9 mouse cellular contexts compared by ENCODE assay signal in genomic region chr7:44697191-44697710, GRCm38 (mm10). TPM values are rescaled to one million over a fixed set of nuclear protein-coding genes. Genes with fewer than 3 reads are reported as not detected.
DNase-seq lines count a peak whose midpoint lies in the region; ATAC-seq and TF ChIP-seq lines count a peak whose summit lies in the region.
"Had no signal": no experiment of that assay in that cellular context is flagged by ENCODE, and none has a peak within 500 bp of the region (broad histone marks: within the 10 kb centered on the region; RNA-seq: fewer than 3 reads in every experiment).

No protein-coding gene starts in this region.

- H3K9ac ChIP-seq in midbrain, postnatal 0 days (replicated peaks; ENCODE audit: low read length, poor library complexity, severe bottlenecking): no peak overlapping the region

- TF ChIP-seq CTCF in midbrain, postnatal 0 days (IDR thresholded peaks at IDR 0.05): no peak

- ATAC-seq in midbrain, postnatal 0 days (ENCODE audit: low FRiP score): no peak
- ATAC-seq in inflammation-experienced regulatory T-cells, adult 6 months: no peak

- no peak overlapping the region for H3K4me2 ChIP-seq in midbrain, postnatal 0 days (ENCODE audit: low read depth, low read length, poor library complexity, severe bottlenecking)

- H3K27ac ChIP-seq in midbrain, postnatal 0 days (ENCODE audit: low read depth, low read length): no peak overlapping the region
- H3K27ac ChIP-seq: macrophage had no signal

- DNase-seq in left cerebral cortex, postnatal 4 days: peak; percentile 56
- no peak for DNase-seq in left cerebral cortex, postnatal 25 days (ENCODE audit: low spot score in 2 of 2)
- DNase-seq in cerebellum, postnatal 36 days: peak; percentile 70 to 73
- peak; percentile 46 to 76 for DNase-seq in heart, adult 9 months (ENCODE audit: low spot score in 2 of 2)
- peak; percentile 85 for DNase-seq in kidney, postnatal 14 days
- DNase-seq in midbrain, postnatal 0 days (ENCODE audit: low spot score): peak; percentile 14
- no peak for DNase-seq in right cerebral cortex, adult 18-20 months

- no peaks in the 10 kb centered on the region for H3K36me3 ChIP-seq in midbrain, postnatal 0 days (ENCODE audit: insufficient read depth, low read length)

- intact Hi-C loops in left cerebral cortex, postnatal 4 days (cut with DNase I): no loop called here
- intact Hi-C loops in left cerebral cortex, postnatal 25 days (cut with DNase I): no loop called here

- no peaks in the 10 kb centered on the region for H3K4me1 ChIP-seq in midbrain, postnatal 0 days (ENCODE audit: insufficient read depth, low read length)

- H3K9me3 ChIP-seq in midbrain, postnatal 0 days (ENCODE audit: low read length): no peaks in the 10 kb centered on the region

- H3K4me3 ChIP-seq in midbrain, postnatal 0 days (ENCODE audit: low read depth, low read length): no peak overlapping the region

- 0 out of 2 replicates have a peak, but pooled peaks cover 5% of the 10 kb centered on the region for H3K27me3 ChIP-seq in midbrain, postnatal 0 days (ENCODE audit: insufficient read depth, low read length)

- WGBS in midbrain, postnatal 0 days: 18% methylated on average over 20 of the region's 20 CpGs

RNA-seq across cellular contexts. Expression of gene Izumo2, which starts 11.3 kb away (rescaled TPM):
- not detected for total RNA-seq in left cerebral cortex, postnatal 4 days (2021)
- total RNA-seq in left cerebral cortex, postnatal 25 days (2021): not detected
- total RNA-seq in midbrain, postnatal 0 days (2014; rRNA removed): not detected in 2 replicates
- not detected in 2 replicates for polyA plus RNA-seq in midbrain, postnatal 0 days (2015; fragmentation: Nextera tagmentation; extraction: Ambion mirVana)
- polyA plus RNA-seq in inflammation-experienced regulatory T-cells, adult 6 months (2017; shearing (Covaris generic)): not detected
- polyA plus RNA-seq: macrophage had no signal

RNA-seq across cellular contexts. Expression of gene Myh14, which starts 26.6 kb away (rescaled TPM):
- 1 to 10 TPM; 3.0 to 5.7 TPM for total RNA-seq in left cerebral cortex, postnatal 4 days (2021)
- 10 to 100 TPM; 15.4 to 20.6 TPM for total RNA-seq in left cerebral cortex, postnatal 25 days (2021)
- 8.8 and 11.0 TPM in 2 replicates for total RNA-seq in midbrain, postnatal 0 days (2014; rRNA removed)
- 6.9 and 7.9 TPM in 2 replicates for polyA plus RNA-seq in midbrain, postnatal 0 days (2015; fragmentation: Nextera tagmentation; extraction: Ambion mirVana)
- not detected for polyA plus RNA-seq in inflammation-experienced regulatory T-cells, adult 6 months (2017; shearing (Covaris generic))
- polyA plus RNA-seq: macrophage had no signal

RNA-seq across cellular contexts. Expression of gene Vrk3, which starts 51.0 kb away (rescaled TPM):
- total RNA-seq in left cerebral cortex, postnatal 4 days (2021): 10 to 100 TPM; 19.6 to 25.9 TPM
- 10 to 100 TPM; 26.0 to 29.4 TPM for total RNA-seq in left cerebral cortex, postnatal 25 days (2021)
- 22.8 and 23.3 TPM in 2 replicates for total RNA-seq in midbrain, postnatal 0 days (2014; rRNA removed)
- polyA plus RNA-seq in midbrain, postnatal 0 days (2015; fragmentation: Nextera tagmentation; extraction: Ambion mirVana): 23.5 and 26.4 TPM in 2 replicates
- polyA plus RNA-seq in inflammation-experienced regulatory T-cells, adult 6 months (2017; shearing (Covaris generic)): 10 to 100 TPM; 66.6 to 71.2 (median 69.7) TPM

RNA-seq across cellular contexts. Expression of gene Zfp473, which starts 53.6 kb away (rescaled TPM):
- under 1 TPM; 0.84 to 0.91 TPM for total RNA-seq in left cerebral cortex, postnatal 4 days (2021)
- total RNA-seq in left cerebral cortex, postnatal 25 days (2021): under 1 TPM; 0.41 to 0.78 TPM
- 1.1 TPM in 2 replicates for total RNA-seq in midbrain, postnatal 0 days (2014; rRNA removed)
- polyA plus RNA-seq in midbrain, postnatal 0 days (2015; fragmentation: Nextera tagmentation; extraction: Ambion mirVana): 0.48 and 0.51 TPM in 2 replicates
- 1 to 10 TPM in 1 of 3 experiments, under 1 TPM in 2; 0.16 to 2.1 (median 0.93) TPM for polyA plus RNA-seq in inflammation-experienced regulatory T-cells, adult 6 months (2017; shearing (Covaris generic))

Comparison
In these comparisons a context has a peak if more than half of its experiments do, and no peak if none do; other contexts are left out.
1. DNase-seq: peak in left cerebral cortex, postnatal 4 days (single experiment), cerebellum, postnatal 36 days (2 of 2), heart, adult 9 months (2 of 2), kidney, postnatal 14 days (single experiment) and midbrain, postnatal 0 days (single experiment); none in left cerebral cortex, postnatal 25 days (0 of 2) and right cerebral cortex, adult 18-20 months (single experiment).